Mouse (Mus musculus) small intestine, adult 2 months (tissue): ENCODE measurements around the gene Sema4c.

Experiments used
- CTCF ChIP-seq: fragments of 200-500 bp; IDR thresholded peaks from 2 replicates; pipeline ENCODE4 v1.5.1; 2012; ENCODE audit warnings: low read depth, mild to moderate bottlenecking, control low read depth, inconsistent platforms, low read length, moderate library complexity, mixed read lengths; ENCODE audit not compliant: insufficient replicate concordance, insufficient read length; ENCODE audit errors: extremely low read depth
- POLR2A ChIP-seq: fragments of 200-500 bp; IDR thresholded peaks from 2 replicates; pipeline ENCODE4 v1.6.1; 2012; ENCODE audit warnings: low read depth, mild to moderate bottlenecking, control low read depth, inconsistent platforms, low read length, moderate library complexity

DNA sequence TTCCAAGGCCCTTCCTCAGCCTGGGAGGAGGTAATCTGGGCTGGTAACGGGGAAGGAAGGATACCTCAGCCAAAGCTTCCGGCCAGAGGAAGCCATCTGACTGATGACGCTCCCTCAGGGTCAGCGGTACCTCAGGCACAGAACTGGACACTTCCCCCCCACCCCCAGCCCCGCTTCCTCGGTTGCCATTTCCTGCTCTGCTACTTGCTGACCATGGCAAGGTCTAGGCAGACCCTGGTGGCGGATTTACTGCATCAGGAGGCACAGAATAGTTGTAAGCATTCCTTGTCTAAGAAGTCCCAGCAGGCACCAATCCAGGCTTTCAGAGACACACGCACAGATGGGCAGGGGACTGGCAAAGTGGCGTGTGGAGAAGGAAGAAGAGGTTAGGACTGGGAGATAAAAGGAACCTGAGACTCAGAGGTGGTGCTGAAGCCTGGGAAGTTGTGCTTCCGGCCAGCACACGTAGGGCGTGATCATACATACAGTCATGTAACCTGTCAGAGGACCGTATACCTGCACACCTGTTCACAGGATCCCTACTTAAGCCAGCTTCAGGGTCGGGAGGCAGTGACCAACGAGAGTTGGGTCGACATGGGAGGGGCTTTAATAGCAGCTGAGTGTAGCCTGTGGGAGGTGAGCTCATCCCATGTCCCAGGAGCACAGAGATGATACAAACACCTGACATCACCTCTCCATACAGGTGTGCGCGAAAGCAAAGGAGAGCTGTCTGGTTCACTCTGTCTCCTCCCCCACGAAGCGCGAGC, 3.3 kb downstream of the Sema4c start:
- TF ChIP-seq CTCF (no peak), POLR2A (no peak)
